11 mouse cellular contexts compared by ENCODE assay signal in genomic region chr8:48220529-48221181, GRCm38 (mm10).
A peak's percentile ranks its signal among the peaks of the same experiment; 100 is the strongest.
DNase-seq lines count a peak whose midpoint lies in the region; ATAC-seq and TF ChIP-seq lines count a peak whose summit lies in the region.
"Had no signal": no experiment of that assay in that cellular context is flagged by ENCODE, and none has a peak within 500 bp of the region (broad histone marks: within the 10 kb centered on the region; RNA-seq: fewer than 3 reads in every experiment).

No protein-coding gene starts in this region.

- no peak overlapping the region for H3K9ac ChIP-seq in kidney, embryonic 16.5 days (replicated peaks; ENCODE audit: low read length)
- H3K9ac ChIP-seq in limb, embryonic 14.5 days (ENCODE audit: low read depth, low read length, severe bottlenecking): no peak overlapping the region

- TF ChIP-seq POLR2A in limb, embryonic 14.5 days (IDR thresholded peaks at IDR 0.05; ENCODE audit: borderline replicate concordance, extremely low read depth, insufficient read depth, insufficient read length): no peak

- 56% methylated on average over 25 of the region's 25 CpGs for WGBS in kidney, embryonic 16.5 days
- 74% methylated on average over 25 of the region's 25 CpGs for WGBS in embryonic facial prominence, embryonic 10.5 days
- WGBS in limb, embryonic 14.5 days: 38% methylated on average over 25 of the region's 25 CpGs

- H3K4me1 ChIP-seq in kidney, embryonic 16.5 days (ENCODE audit: insufficient read depth, low read length): peaks cover 21% of the 10 kb centered on the region
- H3K4me1 ChIP-seq in embryonic facial prominence, embryonic 10.5 days: peaks cover 38% of the 10 kb centered on the region
- H3K4me1 ChIP-seq in limb, embryonic 14.5 days (ENCODE audit: control insufficient read depth, insufficient read depth, low read length): peaks cover 28% of the 10 kb centered on the region

- no peaks in the 10 kb centered on the region for H3K36me3 ChIP-seq in kidney, embryonic 16.5 days (ENCODE audit: insufficient read depth, low read length)
- no peaks in the 10 kb centered on the region for H3K36me3 ChIP-seq in embryonic facial prominence, embryonic 10.5 days (replicated peaks)
- no peaks in the 10 kb centered on the region for H3K36me3 ChIP-seq in limb, embryonic 14.5 days (ENCODE audit: control insufficient read depth, insufficient read depth, low read length)

- ATAC-seq in kidney, embryonic 16.5 days (ENCODE audit: low FRiP score, low TSS enrichment): no peak
- no peak for ATAC-seq in limb, embryonic 14.5 days (ENCODE audit: low FRiP score, low read depth)
- ATAC-seq: inflammation-experienced regulatory T-cells, adult 6 months; midbrain, embryonic 16.5 days had no signal

- no peaks in the 10 kb centered on the region for H3K9me3 ChIP-seq in kidney, embryonic 16.5 days (ENCODE audit: low read length)
- H3K9me3 ChIP-seq in embryonic facial prominence, embryonic 10.5 days: no peaks in the 10 kb centered on the region
- H3K9me3 ChIP-seq in limb, embryonic 14.5 days (ENCODE audit: control insufficient read depth, low read length): no peaks in the 10 kb centered on the region

- no peak overlapping the region for H3K27ac ChIP-seq in kidney, embryonic 16.5 days (ENCODE audit: low read length)
- H3K27ac ChIP-seq in embryonic facial prominence, embryonic 10.5 days (replicated peaks): 0 out of 2 replicates have a peak overlapping the region, but pooled peaks have one; percentile 6
- H3K27ac ChIP-seq in limb, embryonic 14.5 days (replicated peaks; ENCODE audit: low read depth, low read length): no peak overlapping the region

- no peak overlapping the region for H3K4me3 ChIP-seq in kidney, embryonic 16.5 days (ENCODE audit: low read length)
- H3K4me3 ChIP-seq in embryonic facial prominence, embryonic 10.5 days: no peak overlapping the region
- peak overlapping the region; percentile 10; the same call in 1 of the 2 replicates for H3K4me3 ChIP-seq in limb, embryonic 14.5 days (replicated peaks; ENCODE audit: low read length)

- H3K27me3 ChIP-seq in kidney, embryonic 16.5 days (ENCODE audit: insufficient read depth, low read length): peaks cover 9% of the 10 kb centered on the region; the same call in 1 of the 2 replicates
- H3K27me3 ChIP-seq in embryonic facial prominence, embryonic 10.5 days (replicated peaks; ENCODE audit: low read depth, poor library complexity, severe bottlenecking): peaks cover 25% of the 10 kb centered on the region
- H3K27me3 ChIP-seq in limb, embryonic 14.5 days (ENCODE audit: control insufficient read depth, insufficient read depth, low read length): no peaks in the 10 kb centered on the region

- no peak for DNase-seq in kidney, adult 8-10 months
- peak; percentile 55 for DNase-seq in ES-CJ7 (ENCODE audit: low read depth, low spot score)
- no peak for DNase-seq in embryonic facial prominence, embryonic 10.5 days (ENCODE audit: low spot score)
- peak; percentile 33 for DNase-seq in limb, embryonic 14.5 days (ENCODE audit: low spot score)
- DNase-seq in adrenal gland, postnatal 36 days: no peak
- no peak for DNase-seq in heart, postnatal 36 days
- no peak for DNase-seq in heart, postnatal 4 days
- DNase-seq: cerebellum, postnatal 10 days had no signal

- intact Hi-C loops in heart, postnatal 36 days (cut with DNase I): loop anchor here (5.0 to 10.0 kb wide), 3 partner anchors 123 to 1604 kb away; partner anchors contain the start of gene Dctd

- H3K4me2 ChIP-seq in kidney, embryonic 16.5 days (replicated peaks; ENCODE audit: low read depth, low read length): peak overlapping the region; percentile 1; the same call in 1 of the 2 replicates
- peak overlapping the region; percentile 67 for H3K4me2 ChIP-seq in limb, embryonic 14.5 days (replicated peaks; ENCODE audit: low read depth, low read length, severe bottlenecking)

Comparison
In these comparisons a context has a peak if more than half of its experiments do, and no peak if none do; other contexts are left out.
1. DNase-seq: peak in ES-CJ7 (single experiment) and limb, embryonic 14.5 days (single experiment); none in kidney, adult 8-10 months (0 of 2), embryonic facial prominence, embryonic 10.5 days (single experiment), adrenal gland, postnatal 36 days (0 of 2), heart, postnatal 36 days (0 of 2) and heart, postnatal 4 days (single experiment).